Mouse (Mus musculus) retina, postnatal 1 day (tissue): Measurements from ENCODE around the gene Slco2a1.

Source experiments
- DNase-seq: peaks from one replicate; pipeline ENCODE4 v3.0.0-alpha.2; 2012

Slco2a1 gene

DNA sequence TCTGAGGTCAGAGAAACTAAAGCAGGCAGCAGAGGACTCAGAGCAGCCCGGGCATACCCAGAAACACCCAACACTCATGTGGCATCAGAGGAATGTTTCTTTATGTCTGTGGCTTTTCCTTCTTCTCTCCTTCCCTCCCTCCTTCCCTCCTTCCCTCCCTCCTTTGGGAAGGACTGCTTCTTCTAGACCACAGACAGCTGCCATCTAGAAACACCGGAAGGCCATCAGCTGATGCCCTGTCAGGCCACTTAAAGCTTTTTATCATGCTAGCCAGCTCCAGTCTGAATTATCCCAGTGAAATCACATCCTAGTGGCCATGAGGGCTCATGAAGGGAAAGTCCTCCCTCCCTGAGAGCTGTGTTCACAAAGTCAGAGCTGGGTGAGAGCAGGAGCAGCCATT lies 52.1 kb downstream of the Slco2a1 start:
- no peak for DNase-seq

DNA sequence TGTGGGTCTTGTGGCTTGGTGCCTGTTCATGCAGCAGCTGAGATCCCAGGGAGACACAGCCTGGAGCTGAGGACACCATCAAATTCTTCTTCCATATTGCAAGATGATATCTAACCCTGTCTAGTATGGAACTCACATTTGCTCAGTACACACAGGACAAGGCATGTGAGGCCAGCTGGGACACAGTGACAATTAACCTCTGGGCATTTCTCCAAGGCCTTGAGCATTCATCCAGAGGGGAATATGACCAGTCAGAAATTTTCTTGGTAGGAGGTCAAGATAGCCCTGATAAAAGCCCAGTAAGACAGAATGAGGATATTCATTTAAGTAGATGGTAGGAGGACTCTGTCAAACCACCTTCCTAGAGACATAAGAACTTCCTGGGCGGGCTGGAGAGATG lies 56.9 kb downstream of the Slco2a1 start:
- DNase-seq: no peak

DNA sequence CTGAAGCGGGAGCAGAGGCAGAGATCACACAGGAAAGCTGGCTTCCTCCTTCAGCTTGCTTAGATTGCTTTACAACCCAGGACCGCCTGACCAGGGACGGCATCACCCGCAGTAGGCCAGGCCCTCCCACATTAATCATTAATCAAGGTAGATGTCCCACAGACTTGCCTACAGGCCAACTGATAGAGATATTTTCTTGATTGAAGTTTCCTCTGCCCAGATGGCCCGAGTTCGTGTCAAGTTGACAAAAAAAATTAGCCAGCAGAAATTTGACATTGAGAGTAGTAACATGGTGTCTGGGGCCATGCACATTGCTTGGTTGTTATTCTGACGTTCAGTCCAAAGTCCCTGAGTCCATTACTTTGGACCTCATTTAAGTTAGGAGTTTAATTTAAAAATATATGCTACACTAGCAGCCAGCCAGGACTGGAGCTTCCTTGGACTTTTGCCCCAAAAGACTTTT lies 60.6 kb downstream of the Slco2a1 start:
- DNase-seq: no peak

DNA sequence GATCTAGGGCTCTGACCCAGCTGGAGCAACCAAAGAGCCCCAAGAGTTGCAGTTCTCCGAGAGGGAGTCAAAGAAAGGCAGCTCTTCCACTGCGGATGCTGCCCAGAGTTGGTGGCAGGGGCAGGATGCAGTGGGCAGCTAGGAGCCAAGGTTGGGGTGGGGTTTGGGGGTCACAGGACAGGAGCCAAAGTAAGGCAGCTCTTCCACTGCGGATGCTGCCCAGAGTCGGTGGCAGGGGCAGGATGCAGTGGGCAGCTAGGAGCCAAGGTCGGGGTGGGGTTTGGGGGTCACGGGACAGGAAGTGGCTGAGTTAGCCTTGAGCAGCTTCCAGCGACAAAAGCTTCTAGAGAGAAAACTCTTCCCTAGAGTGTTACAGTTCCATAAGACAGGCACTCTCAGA lies 65.3 kb downstream of the Slco2a1 start:
- DNase-seq: no peak

DNA sequence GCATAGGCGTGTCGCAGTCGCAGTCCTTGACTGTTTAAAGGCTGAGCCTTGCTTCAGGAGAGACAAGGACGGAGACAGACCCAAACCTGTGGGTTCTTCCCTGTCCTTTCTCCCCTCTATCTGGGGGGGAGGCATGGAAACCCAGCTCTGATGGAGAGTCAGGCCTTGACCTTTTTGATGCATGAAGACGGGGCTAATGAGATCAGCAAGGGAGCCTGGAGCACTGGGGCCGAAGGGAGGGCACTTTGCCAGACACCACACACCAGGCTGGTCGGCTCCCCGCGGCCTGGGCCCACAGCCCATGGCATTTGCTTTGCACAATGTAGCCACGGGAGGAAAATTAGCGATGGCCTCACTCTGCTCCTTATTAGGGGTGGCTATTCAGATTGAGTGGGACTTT lies 66.5 kb downstream of the Slco2a1 start:
- DNase-seq: peak; percentile 57

DNA sequence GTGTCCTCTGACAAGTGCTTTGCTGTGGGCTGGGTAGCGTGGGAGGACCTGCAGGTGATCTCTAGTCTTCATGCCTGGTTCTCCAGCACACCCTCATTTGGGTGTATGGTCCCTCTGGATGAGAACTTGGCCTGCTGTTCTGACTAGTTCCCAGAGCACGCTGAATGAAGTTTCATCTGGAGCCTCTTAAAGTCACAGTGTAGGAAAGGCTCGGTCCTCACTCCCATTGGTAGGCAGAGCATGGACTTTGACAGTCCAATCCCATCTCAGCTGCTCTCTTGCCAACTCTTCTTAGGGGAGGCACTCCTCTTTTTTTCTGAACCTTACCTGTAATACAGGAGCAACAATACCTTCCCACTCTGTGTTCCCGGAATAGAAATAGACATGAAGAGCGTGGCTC lies 67.7 kb downstream of the Slco2a1 start:
- DNase-seq: no peak

DNA sequence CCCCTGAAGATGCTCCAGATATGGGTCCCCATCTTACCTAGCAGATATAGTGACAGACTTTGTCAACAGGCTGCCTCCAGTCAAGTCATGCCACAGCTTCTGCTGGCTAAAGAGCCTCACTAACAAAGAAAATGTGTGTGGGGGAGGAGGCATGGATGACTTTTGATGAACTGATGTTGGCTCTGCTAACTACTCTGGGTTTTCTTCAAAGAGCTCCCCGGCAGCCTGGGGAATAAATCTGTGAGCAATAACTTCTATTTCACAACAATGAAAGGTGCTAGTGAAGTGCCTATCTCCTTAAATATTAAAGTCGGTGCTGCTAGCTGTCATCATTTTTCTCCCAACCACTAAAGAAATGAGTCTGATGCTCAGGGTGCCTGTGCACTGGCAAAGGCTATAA lies 72.0 kb downstream of the Slco2a1 start:
- DNase-seq: no peak

DNA sequence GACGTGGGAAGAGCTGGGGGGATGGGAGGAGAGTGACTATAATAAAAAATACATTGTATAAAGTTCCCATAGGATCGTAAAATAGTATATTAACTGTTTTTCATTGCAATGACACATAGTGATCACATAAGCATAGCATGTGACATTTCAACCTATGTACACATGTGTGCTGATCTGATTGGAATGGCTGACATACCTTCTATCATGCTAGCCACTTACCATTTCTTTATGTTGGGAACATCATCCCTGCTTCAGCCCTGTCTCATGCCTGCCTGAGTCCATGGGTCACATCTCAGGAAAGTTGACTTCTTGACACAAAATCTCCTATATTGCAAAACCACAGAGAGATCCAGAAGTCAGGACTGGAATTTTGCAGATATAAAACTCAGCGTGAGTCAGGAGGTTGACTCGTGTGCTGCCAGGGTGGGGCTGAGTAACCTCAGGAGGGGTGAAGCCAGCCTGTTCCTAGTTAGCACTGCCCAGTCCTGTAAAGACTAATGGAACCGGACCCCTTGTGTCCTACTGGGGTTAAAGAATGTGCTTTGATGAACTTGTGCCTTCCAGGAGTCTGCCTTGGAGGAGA lies 73.0 kb downstream of the Slco2a1 start:
- no peak for DNase-seq

DNA sequence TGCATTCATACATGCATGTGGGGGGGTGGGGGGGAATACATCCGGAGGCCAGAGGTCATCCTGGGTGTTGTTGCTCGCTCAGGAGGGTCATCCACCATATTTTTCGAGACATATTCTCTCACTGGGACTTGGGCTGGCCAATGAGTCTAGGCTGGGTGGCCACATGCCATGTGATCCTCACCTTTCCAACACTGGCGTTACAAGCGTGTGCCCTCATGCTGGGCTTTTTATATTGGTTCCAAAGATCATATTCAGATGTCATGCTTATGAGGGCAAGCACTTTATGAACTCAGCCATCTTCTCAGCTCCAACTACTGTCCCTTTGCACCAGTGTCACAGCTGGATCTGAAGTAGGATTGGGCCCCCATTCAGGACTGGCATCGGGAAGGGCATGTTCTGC lies 75.1 kb downstream of the Slco2a1 start:
- DNase-seq: no peak

DNA sequence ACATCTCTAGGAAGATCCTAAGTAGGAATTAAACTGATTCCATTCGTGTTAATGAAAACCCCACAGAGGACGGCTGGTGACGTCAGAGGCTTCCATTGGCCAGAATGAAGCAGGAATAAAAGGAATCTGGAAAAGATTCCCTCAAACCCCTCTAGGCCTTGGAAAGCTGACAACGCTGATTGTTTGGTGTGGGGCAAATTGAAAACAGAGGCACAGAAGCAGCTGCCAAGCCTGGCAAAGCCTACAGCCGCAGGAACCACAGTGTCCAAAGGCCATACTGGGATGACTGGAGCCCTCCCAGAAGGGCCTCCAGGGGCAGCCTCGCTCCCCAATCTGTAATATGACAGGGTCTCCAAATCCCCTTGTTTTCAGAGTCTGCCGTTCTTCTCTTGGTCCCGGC lies 78.3 kb downstream of the Slco2a1 start:
- no peak for DNase-seq

DNA sequence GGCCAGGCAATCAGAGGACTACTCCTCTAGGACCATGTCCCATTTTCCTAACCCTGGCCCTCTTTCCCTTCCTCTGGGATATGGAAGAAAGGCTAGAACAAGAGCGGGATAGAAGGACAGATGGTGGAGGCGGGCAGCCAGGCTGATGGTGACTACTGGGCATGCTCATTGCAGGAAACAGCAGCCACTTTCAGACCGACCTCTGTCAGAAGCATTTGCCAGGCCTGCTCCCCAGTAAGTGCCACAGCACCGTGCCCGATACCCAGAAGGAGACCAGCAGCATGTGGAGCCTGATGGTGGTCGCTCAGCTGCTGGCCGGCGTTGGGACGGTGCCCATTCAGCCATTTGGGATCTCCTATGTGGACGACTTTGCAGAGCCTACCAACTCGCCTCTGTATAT lies 79.1 kb downstream of the Slco2a1 start:
- DNase-seq: no peak

DNA sequence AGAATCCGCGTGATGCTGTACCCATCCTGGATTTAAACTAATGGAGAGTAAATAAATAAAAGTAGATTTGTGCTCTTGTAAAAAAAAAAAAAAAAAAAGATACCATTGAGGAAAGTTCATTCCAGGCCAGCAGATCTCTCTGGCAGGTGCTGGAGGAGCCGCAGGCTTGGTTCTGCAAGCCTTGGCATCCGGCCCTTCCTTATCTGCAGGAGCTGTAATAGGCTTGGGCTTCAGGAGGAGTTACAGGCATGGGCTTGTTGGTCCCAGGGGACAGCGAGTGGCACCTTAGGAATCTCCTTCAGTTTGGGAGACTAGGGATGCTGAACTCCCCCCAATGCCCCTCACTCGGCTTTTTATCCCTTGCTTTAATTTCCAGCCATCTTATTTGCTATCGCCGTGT lies 80.3 kb downstream of the Slco2a1 start:
- DNase-seq: no peak

DNA sequence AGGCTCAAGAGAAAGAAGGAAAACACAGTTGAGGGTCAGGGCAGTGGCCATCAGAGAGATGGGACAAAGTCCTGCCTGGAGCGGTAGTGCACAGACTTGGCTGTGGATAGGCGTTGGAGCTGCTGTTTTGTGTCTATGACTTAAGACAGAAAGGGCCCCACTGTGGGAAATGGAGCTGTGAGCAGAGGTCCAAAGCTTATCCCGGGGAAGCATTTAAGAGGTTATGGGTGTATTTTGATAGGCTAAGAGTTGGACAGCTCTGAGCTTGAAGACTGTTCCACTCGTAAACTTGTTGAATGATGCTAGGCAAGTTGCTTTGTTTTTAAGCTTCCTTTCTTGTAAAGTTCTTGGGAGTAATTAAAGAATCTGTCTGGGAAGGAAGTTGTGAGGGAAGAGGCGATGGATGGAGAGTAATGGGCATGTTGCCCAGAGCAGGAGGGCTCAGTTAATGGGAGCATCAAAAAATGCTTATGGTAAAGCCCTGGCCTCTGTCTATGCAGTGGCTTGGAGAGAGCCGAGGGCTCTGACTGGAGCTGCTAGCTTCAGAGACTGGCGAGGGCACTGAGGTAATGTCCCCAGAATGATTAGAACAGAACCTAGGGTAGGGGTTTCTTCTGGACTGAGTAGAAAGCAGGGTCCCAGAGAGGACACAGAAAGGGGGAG lies 83.2 kb downstream of the Slco2a1 start:
- no peak for DNase-seq

DNA sequence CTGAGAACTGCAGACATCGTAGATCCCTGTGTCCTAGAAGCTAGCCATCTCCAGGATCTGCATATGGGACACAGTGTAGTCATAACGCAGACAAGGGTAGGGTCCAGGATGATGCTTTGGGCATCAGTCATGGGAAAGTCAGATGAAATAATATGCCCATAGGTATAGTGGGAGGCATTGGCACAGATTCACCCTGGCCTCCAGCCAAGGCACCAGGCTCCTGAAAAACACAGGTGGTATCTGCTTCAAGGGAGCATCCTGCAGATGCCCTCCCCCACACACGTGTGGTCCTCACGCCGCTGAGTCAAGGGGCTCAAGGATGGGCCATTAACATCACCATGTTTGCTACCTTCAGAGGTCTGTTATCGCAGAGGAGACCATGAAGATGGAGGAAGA lies 83.7 kb downstream of the Slco2a1 start:
- no peak for DNase-seq

DNA sequence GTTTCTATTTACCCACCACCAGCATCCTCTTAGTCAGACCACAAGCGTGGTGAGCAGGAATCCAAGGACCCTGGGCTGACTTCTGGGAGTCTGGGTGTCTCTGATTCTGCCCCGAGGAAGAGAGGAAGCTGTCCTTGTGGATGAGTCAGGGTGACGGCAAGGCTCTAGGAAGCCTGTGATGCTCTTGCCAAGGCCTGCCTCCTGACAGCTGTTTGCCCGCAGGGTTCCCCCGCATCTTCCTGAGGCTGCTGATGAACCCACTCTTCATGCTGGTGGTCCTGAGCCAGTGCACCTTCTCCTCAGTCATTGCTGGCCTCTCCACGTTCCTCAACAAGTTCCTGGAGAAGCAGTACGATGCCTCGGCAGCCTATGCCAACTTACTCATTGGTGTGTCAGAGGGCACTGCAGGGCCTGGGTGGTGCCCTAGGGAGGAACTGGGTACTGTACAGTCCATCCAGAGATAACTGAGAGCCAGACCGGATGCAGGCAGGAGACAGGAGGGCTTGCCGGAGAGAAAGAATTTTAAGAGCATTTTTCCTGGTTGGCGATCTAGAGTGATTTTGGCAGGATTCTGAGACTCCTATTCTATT lies 84.5 kb downstream of the Slco2a1 start:
- no peak for DNase-seq

DNA sequence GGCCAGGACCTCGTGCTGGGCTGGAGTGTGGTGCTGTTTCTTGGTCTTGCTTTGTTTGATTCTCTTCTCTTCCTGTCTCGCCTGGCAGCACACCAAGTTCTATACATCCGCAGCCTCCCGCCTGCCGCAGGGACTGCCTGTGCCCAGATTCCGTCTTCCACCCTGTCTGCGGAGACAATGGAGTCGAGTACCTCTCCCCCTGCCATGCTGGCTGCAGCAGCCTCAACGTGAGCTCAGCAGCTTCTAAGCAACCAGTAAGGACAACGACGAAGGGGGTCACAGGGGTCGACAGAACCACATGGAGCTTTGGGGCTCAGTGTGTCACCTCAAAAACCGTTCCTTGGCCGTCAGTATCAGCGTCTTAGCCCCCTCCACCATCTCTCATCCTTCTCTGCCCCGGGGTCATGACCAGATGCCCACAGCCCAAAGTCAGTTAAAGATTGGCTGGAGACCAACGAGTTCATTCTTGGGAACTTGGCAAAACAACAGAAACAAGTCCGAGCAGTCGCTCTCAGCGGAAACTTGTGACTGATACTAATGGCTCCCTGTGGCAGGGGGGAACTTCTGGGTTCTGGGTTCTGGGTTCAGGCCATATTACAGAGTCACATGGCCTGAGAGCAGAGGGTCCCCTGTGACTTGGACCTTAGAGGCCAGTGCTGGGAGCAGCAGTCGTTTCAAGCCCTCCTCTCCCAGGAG lies 88.5 kb downstream of the Slco2a1 start:
- no peak for DNase-seq

DNA sequence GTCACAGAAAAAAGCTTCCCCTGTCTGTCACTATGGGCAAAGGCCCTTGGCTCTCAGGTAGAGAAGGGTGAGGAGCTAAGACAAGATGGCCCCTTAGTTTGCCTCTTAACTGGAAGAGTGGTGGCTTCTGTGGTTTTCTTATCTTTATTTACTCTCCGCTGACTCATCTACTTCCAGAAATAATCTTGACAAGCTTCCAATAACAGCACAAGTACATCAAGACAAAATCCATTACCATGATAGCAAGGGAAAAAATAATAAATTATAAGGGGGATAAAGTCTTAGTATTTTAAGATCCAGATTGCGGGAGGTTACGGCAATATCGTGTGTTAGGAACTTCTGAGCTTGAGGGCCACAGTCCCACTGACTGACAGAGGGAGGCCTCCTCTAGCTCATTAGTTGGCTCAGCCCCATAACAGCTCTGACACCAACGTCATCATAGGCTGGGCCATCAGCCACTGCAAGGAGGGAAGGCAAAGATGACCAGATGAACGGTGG lies 89.7 kb downstream of the Slco2a1 start:
- no peak for DNase-seq

DNA sequence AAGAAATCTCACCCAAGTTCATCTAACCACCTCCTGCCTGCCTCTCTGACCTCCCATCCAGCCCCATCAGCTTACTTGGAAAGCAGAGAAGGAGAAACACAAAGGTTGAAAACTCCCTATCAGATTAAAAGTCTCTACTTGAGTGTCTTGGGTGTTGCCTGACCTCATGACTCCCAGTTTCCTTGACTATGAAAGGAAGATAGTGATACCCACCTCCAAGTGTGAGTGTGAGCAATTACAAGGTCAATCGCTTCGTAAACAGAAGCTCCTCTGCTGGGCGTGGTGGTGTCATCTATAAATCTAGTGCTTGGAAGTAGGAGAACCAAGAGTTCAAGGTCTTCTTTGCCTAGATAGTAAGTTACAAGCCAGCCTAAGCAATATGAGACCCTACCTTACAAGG lies 91.7 kb downstream of the Slco2a1 start:
- DNase-seq: no peak

DNA sequence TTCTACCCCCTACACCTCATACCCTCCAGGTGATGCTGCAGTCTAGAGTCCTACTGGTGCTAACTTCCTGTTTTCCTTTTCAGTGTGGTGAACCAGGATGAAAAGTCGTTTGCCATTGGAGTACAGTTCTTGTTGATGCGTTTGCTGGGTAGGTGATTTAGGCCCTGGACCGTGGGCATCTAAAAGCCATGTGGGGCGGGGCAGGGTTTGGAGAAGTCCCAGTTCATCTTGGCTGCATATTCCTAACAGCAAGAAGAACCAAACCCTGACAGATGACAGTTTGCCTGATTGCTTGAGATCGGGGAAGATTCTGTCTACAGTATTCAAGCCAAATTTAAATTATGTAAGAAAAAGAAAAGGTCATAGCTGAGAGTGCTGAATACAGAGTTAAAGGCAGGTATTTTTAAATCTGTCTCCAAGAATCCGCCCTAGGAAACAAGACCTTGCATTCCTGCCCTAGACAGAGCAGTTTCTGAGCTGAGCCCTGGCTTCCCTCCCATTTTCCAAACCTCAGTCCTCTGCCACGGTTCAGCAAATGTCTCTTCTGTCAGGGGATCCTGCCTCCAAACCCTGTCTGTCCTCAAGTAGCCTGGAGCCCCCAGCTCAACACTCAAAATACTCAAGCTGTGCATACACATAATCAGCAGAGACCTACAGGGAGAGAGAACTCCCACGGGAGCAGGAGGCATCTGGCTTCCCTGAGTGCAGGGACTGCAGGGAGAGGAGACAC lies 93.9 kb downstream of the Slco2a1 start:
- DNase-seq: no peak

DNA sequence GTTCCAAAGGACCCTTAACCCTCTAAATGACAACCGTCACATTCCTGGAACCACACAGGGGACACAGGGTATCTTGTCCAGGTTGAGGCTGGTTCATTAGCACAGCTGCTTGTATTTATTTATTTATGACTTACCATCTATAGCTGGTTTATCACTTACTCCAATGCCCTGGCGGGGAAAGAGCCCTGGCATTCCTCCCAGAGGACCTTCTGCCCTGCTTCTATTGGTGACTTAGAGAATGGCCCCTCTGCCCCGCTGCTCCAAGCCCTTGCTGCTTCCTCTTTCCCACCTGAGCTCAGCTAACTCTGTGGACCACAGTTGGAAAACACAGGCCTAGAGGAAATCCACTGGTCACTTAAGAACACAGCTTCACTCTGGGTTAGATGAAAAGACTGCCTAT lies 94.9 kb downstream of the Slco2a1 start:
- no peak for DNase-seq

DNA sequence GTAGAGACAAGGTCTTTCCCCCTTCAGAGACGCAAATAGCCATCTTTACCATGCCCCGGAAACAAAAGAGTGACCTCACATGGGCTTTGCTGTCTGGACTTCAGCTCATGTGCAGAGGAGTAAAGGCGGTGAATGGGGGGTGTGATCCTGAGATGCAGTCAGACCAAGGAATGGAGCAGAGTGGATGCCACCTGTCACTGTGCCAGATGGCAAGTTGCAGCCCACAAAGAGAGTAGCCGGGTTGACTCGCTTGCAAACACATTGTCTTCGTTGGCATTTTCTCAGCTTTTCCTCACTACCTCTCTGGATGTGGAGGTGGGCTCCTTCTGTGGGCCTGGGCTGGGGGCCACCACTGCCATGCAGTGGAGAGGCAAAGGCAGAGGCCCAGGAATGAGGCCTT lies 98.2 kb downstream of the Slco2a1 start:
- DNase-seq: no peak

DNA sequence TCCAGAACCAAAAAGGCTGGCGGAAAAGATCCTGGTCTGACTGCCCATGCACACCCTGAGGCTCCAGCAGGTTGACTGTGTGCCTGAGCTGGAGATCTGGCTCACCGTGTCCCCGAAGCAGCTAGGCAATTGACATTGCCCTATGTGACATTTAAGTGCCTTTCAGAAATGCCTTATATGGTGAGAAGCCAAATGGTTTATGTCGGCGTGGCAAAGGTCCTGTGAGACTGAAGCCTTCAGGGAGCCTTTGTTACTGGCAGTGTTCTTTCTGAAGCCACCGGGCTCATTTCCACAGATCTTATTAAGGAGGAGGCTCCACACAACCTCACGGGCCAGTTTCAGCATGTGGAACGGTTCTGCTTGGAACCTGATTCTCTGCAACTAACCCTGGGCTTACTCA lies 98.8 kb downstream of the Slco2a1 start:
- no peak for DNase-seq

DNA sequence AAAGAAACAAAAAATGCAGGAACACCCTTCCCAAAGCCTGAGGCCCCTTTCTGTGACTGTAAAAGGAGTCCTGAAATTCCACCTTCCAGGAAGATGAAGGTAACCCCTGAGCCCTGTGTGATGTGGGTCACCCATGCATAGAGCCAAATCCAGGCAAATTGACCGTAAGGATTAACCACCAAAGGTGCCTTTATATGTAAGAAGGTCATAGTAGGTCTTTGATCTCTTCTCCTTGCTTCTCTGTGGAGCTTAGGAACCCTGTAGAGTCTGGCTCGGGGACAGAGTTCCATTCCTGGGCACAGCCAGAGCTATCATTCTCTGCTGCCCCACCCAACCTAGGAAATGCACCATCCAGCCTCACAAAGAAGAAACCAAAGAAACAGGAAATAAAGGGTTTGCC lies 100.1 kb downstream of the Slco2a1 start:
- no peak for DNase-seq
